Mouse (Mus musculus): ENCODE measurements around the gene Sobp. TPM values are rescaled to one million over a fixed set of nuclear protein-coding genes. Genes with fewer than 3 reads are reported as not detected.

Gene Sobp
- polyA plus RNA-seq, 1 experiment from 2014 or later, result 4.7 TPM

GRCm38 (mm10) chr10:42994331-42994782 is 180.0 kb downstream of the Sobp start:
- H3K27me3 ChIP-seq, result peaks cover 29% of the 10 kb centered on the region; the same call in 1 of the 2 replicates
- H3K9me3 ChIP-seq, result no peaks in the 10 kb centered on the region
- no peaks in the 10 kb centered on the region for H3K36me3 ChIP-seq
- peaks cover 40% of the 10 kb centered on the region for H3K4me1 ChIP-seq (replicated peaks)
- peak; percentile 52; the same call in 1 of the 2 replicates for ATAC-seq (ENCODE audit: insufficient number of reproducible peaks, insufficient read depth, low FRiP score, low TSS enrichment, low read depth)
- no peak overlapping the region for H3K9ac ChIP-seq (replicated peaks)
- 0 out of 2 replicates have a peak overlapping the region, but pooled peaks have one; percentile 35 for H3K27ac ChIP-seq
- WGBS, result 13% methylated on average over 13 of the region's 13 CpGs
- peak overlapping the region; percentile 42 for H3K4me2 ChIP-seq
- no peak overlapping the region for H3K4me3 ChIP-seq (replicated peaks)

GRCm38 (mm10) chr10:42991018-42991417 is 183.3 kb downstream of the Sobp start:
- Histone ChIP-seq H3K27me3 (peaks cover 29% of the 10 kb centered on the region; the same call in 1 of the 2 replicates), H3K4me1 (replicated peaks) (peaks cover 51% of the 10 kb centered on the region), H3K4me3 (replicated peaks) (no peak overlapping the region), H3K4me2 (no peak overlapping the region), H3K36me3 (no peaks in the 10 kb centered on the region), H3K9ac (replicated peaks) (no peak overlapping the region), H3K27ac (no peak overlapping the region), H3K9me3 (no peaks in the 10 kb centered on the region)
- 73% methylated on average over 9 of the region's 9 CpGs for WGBS
- no peak for ATAC-seq (ENCODE audit: insufficient number of reproducible peaks, insufficient read depth, low FRiP score, low TSS enrichment, low read depth)

- no peak overlapping the region for H3K27ac ChIP-seq
- H3K9ac ChIP-seq (replicated peaks), result no peak overlapping the region
- H3K9me3 ChIP-seq, result no peaks in the 10 kb centered on the region
- no peak overlapping the region for H3K4me2 ChIP-seq
- peaks cover 47% of the 10 kb centered on the region for H3K4me1 ChIP-seq (replicated peaks)
- ATAC-seq (ENCODE audit: insufficient number of reproducible peaks, insufficient read depth, low FRiP score, low TSS enrichment, low read depth), result no peak
- H3K4me3 ChIP-seq (replicated peaks), result no peak overlapping the region
- H3K36me3 ChIP-seq, result no peaks in the 10 kb centered on the region
- 33% methylated on average over 6 of the region's 6 CpGs for WGBS
- peaks cover 29% of the 10 kb centered on the region; the same call in 1 of the 2 replicates for H3K27me3 ChIP-seq
These were observed 184.4 kb downstream of the Sobp start for GRCm38 (mm10) chr10:42989910-42990309.

- Histone ChIP-seq H3K27ac (no peak overlapping the region), H3K9ac (replicated peaks) (no peak overlapping the region), H3K27me3 (peaks cover 20% of the 10 kb centered on the region; the same call in 1 of the 2 replicates), H3K4me2 (no peak overlapping the region), H3K4me1 (replicated peaks) (peaks cover 39% of the 10 kb centered on the region), H3K9me3 (no peaks in the 10 kb centered on the region), H3K36me3 (no peaks in the 10 kb centered on the region), H3K4me3 (replicated peaks) (no peak overlapping the region)
- WGBS, result 53% methylated on average over 15 of the region's 15 CpGs
- ATAC-seq (ENCODE audit: insufficient number of reproducible peaks, insufficient read depth, low FRiP score, low TSS enrichment, low read depth), result no peak
These were observed 185.7 kb downstream of the Sobp start for GRCm38 (mm10) chr10:42988627-42989026.

GRCm38 (mm10) chr10:42987594-42988052 is 186.7 kb downstream of the Sobp start:
- no peaks in the 10 kb centered on the region for H3K36me3 ChIP-seq
- H3K27me3 ChIP-seq, result peaks cover 11% of the 10 kb centered on the region; the same call in 1 of the 2 replicates
- ATAC-seq (ENCODE audit: insufficient number of reproducible peaks, insufficient read depth, low FRiP score, low TSS enrichment, low read depth), result peak; percentile 54; the same call in 1 of the 2 replicates
- no peak overlapping the region for H3K4me3 ChIP-seq (replicated peaks)
- no peak overlapping the region for H3K27ac ChIP-seq
- H3K9me3 ChIP-seq, result no peaks in the 10 kb centered on the region
- H3K4me1 ChIP-seq (replicated peaks), result peaks cover 32% of the 10 kb centered on the region
- 24% methylated on average over 6 of the region's 6 CpGs for WGBS
- no peak overlapping the region for H3K9ac ChIP-seq (replicated peaks)
- no peak overlapping the region for H3K4me2 ChIP-seq

- Histone ChIP-seq H3K9me3 (no peaks in the 10 kb centered on the region), H3K27ac (no peak overlapping the region), H3K9ac (replicated peaks) (no peak overlapping the region), H3K4me1 (replicated peaks) (peaks cover 27% of the 10 kb centered on the region), H3K27me3 (no peaks in the 10 kb centered on the region), H3K36me3 (no peaks in the 10 kb centered on the region), H3K4me3 (replicated peaks) (no peak overlapping the region), H3K4me2 (no peak overlapping the region)
- no peak for ATAC-seq (ENCODE audit: insufficient number of reproducible peaks, insufficient read depth, low FRiP score, low TSS enrichment, low read depth)
- 75% methylated on average over 4 of the region's 4 CpGs for WGBS
These were observed 189.4 kb downstream of the Sobp start for GRCm38 (mm10) chr10:42984886-42985285.

GRCm38 (mm10) chr10:42980999-42981757 is 193.2 kb downstream of the Sobp start:
- peaks cover 8% of the 10 kb centered on the region for H3K4me1 ChIP-seq (replicated peaks)
- no peaks in the 10 kb centered on the region for H3K36me3 ChIP-seq
- H3K4me3 ChIP-seq (replicated peaks), result no peak overlapping the region
- H3K27ac ChIP-seq, result no peak overlapping the region
- no peak for ATAC-seq (ENCODE audit: insufficient number of reproducible peaks, insufficient read depth, low FRiP score, low TSS enrichment, low read depth)
- peaks cover 4% of the 10 kb centered on the region; the same call in 1 of the 2 replicates for H3K27me3 ChIP-seq
- no peak overlapping the region for H3K4me2 ChIP-seq
- no peaks in the 10 kb centered on the region for H3K9me3 ChIP-seq
- H3K9ac ChIP-seq (replicated peaks), result no peak overlapping the region
- WGBS, result 69% methylated on average over 7 of the region's 7 CpGs

- Histone ChIP-seq H3K9ac (replicated peaks) (no peak overlapping the region), H3K27me3 (peaks cover 4% of the 10 kb centered on the region; the same call in 1 of the 2 replicates), H3K27ac (no peak overlapping the region), H3K4me3 (replicated peaks) (no peak overlapping the region), H3K4me2 (no peak overlapping the region), H3K4me1 (replicated peaks) (peaks cover 11% of the 10 kb centered on the region), H3K9me3 (no peaks in the 10 kb centered on the region), H3K36me3 (no peaks in the 10 kb centered on the region)
- no peak for ATAC-seq (ENCODE audit: insufficient number of reproducible peaks, insufficient read depth, low FRiP score, low TSS enrichment, low read depth)
- WGBS, result 63% methylated on average over 3 of the region's 3 CpGs
These were observed 196.0 kb downstream of the Sobp start for GRCm38 (mm10) chr10:42978346-42978745.

- WGBS, result 82% methylated on average over 6 of the region's 6 CpGs
- H3K9me3 ChIP-seq, result no peaks in the 10 kb centered on the region
- H3K36me3 ChIP-seq, result no peaks in the 10 kb centered on the region
- H3K4me2 ChIP-seq, result no peak overlapping the region
- no peak overlapping the region for H3K27ac ChIP-seq
- peaks cover 4% of the 10 kb centered on the region; the same call in 1 of the 2 replicates for H3K27me3 ChIP-seq
- H3K4me1 ChIP-seq (replicated peaks), result peaks cover 20% of the 10 kb centered on the region
- H3K4me3 ChIP-seq (replicated peaks), result no peak overlapping the region
- ATAC-seq (ENCODE audit: insufficient number of reproducible peaks, insufficient read depth, low FRiP score, low TSS enrichment, low read depth), result no peak
- no peak overlapping the region for H3K9ac ChIP-seq (replicated peaks)
These were observed 197.8 kb downstream of the Sobp start for GRCm38 (mm10) chr10:42976577-42976976.

- H3K27me3 ChIP-seq, result no peaks in the 10 kb centered on the region
- H3K4me2 ChIP-seq, result no peak overlapping the region
- no peaks in the 10 kb centered on the region for H3K36me3 ChIP-seq
- H3K27ac ChIP-seq, result no peak overlapping the region
- no peak overlapping the region for H3K9ac ChIP-seq (replicated peaks)
- no peak overlapping the region for H3K4me3 ChIP-seq (replicated peaks)
- no peak for ATAC-seq (ENCODE audit: insufficient number of reproducible peaks, insufficient read depth, low FRiP score, low TSS enrichment, low read depth)
- 48% methylated on average over 4 of the region's 4 CpGs for WGBS
- H3K4me1 ChIP-seq (replicated peaks), result peaks cover 24% of the 10 kb centered on the region
- no peaks in the 10 kb centered on the region for H3K9me3 ChIP-seq
These were observed 200.8 kb downstream of the Sobp start for GRCm38 (mm10) chr10:42973537-42973936.

GRCm38 (mm10) chr10:42972504-42973172 is 201.7 kb downstream of the Sobp start:
- no peaks in the 10 kb centered on the region for H3K27me3 ChIP-seq
- H3K4me2 ChIP-seq, result no peak overlapping the region; the same call in 1 of the 2 replicates
- no peak overlapping the region for H3K4me3 ChIP-seq (replicated peaks)
- H3K9ac ChIP-seq (replicated peaks), result no peak overlapping the region
- no peaks in the 10 kb centered on the region for H3K36me3 ChIP-seq
- no peaks in the 10 kb centered on the region for H3K9me3 ChIP-seq
- ATAC-seq (ENCODE audit: insufficient number of reproducible peaks, insufficient read depth, low FRiP score, low TSS enrichment, low read depth), result no peak
- peaks cover 24% of the 10 kb centered on the region for H3K4me1 ChIP-seq (replicated peaks)
- no peak overlapping the region for H3K27ac ChIP-seq
- WGBS, result 30% methylated on average over 18 of the region's 18 CpGs

Data from limb, embryonic 12.5 days (tissue).